Mouse (Mus musculus): ENCODE results near the gene Nr4a3.

- TF ChIP-seq CTCF (IDR thresholded peaks at IDR 0.05; ENCODE audit: borderline replicate concordance, extremely low read depth, insufficient read depth, insufficient read length) (no peak), POLR2A (IDR thresholded peaks at IDR 0.05; ENCODE audit: borderline replicate concordance, extremely low read depth, insufficient read depth, insufficient read length, poor library complexity, severe bottlenecking) (no peak)
Measured at GRCm38 (mm10) chr4:48107086-48107485, 62.1 kb downstream of the Nr4a3 start.
